Mouse (Mus musculus): Measurements from ENCODE around the gene Tex33. TPM values are rescaled to one million over a fixed set of nuclear protein-coding genes. Genes with fewer than 3 reads are reported as not detected.
"Not testable (repeated sequence)": the region's sequence is repeated elsewhere in the genome, so short reads cannot be mapped to it uniquely, and the experiment has no call there.

The Tex33 gene
- polyA plus RNA-seq, 1 experiment, result not detected

DNA sequence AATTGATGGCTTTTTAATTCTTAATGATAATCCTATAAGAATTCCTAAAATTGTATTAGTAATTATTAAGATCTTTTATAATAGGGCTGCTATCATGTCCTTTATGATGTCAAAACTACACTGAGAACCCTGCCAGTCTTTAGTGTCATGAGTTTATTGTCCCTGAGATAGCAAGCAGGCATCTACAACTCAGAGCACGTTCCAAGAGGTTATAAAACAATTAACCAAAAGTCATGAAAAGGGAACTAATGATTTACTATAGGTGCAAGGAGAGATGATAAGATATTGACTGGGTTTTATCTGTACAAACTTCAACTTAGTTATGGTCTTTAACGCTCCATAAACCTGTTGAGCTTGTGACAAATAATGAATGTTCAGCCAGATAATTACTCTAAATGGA is 29.8 kb downstream of the Tex33 start:
- TF ChIP-seq POLR2A (IDR thresholded peaks at IDR 0.05; ENCODE audit: low read depth, low read length) (no peak), CTCF (IDR thresholded peaks at IDR 0.05; ENCODE audit: extremely low read depth, insufficient read length, insufficient replicate concordance, low read depth, low read length) (no peak)
- 12% methylated on average over 2 of the region's 2 CpGs for WGBS
- H3K27ac ChIP-seq (ENCODE audit: insufficient read depth, low read depth, low read length), result no peak overlapping the region
- no peaks in the 10 kb centered on the region for H3K4me1 ChIP-seq (ENCODE audit: control insufficient read depth, insufficient read depth, insufficient read length, low read length)
- no peak overlapping the region for H3K4me3 ChIP-seq (ENCODE audit: low read depth, low read length)
- peaks cover 60% of the 10 kb centered on the region for H3K27me3 ChIP-seq (ENCODE audit: control insufficient read depth, insufficient read depth, low read length)
- H3K36me3 ChIP-seq (ENCODE audit: control insufficient read depth, insufficient read depth, low read length), result no peaks in the 10 kb centered on the region

DNA sequence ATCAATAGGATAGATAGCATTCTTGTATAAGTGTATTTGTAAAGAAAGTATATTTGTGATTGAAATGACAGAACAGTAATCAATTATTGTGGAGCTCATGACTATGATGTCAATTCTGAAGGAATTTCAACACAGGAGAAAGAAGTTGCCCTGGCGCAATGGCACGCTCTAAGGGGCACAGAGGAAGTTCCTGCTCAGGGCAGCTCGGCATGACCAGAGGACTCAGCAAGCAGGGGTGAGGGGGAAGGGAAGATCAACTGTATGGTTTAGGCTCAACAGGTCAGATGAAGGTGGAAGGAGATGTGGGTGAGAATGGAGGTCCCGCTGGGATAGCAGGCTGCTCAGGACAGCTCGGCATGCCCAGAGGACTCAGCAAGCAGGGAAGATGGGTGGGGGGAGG is 40.2 kb downstream of the Tex33 start:
- Histone ChIP-seq H3K27ac (ENCODE audit: insufficient read depth, low read depth, low read length) (no peak overlapping the region), H3K4me1 (ENCODE audit: control insufficient read depth, insufficient read depth, insufficient read length, low read length) (no peaks in the 10 kb centered on the region), H3K27me3 (ENCODE audit: control insufficient read depth, insufficient read depth, low read length) (peaks cover 38% of the 10 kb centered on the region), H3K36me3 (ENCODE audit: control insufficient read depth, insufficient read depth, low read length) (no peaks in the 10 kb centered on the region), H3K4me3 (ENCODE audit: low read depth, low read length) (no peak overlapping the region)
- TF ChIP-seq CTCF (IDR thresholded peaks at IDR 0.05; ENCODE audit: extremely low read depth, insufficient read length, insufficient replicate concordance, low read depth, low read length), result no peak
- no peak for TF ChIP-seq POLR2A (IDR thresholded peaks at IDR 0.05; ENCODE audit: low read depth, low read length)
- 86% methylated on average over 5 of the region's 5 CpGs for WGBS

DNA sequence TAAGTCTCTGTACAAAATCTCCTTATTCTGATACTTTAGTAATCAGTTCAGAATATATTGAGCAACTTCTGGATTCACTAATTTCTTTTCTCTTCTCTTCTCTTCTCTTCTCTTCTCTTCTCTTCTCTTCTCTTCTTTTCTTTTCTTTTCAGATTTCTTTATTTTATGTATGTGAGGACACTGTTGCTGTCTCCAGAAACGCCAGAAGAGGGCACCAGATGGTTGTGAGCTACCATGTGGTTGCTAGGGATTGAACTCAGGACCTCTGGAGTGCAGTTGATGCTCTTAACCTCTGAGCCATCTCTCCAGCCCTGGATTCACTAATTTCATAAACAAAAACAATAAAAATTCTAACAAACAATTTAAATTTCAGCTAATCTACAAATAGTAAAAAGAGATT is 40.8 kb downstream of the Tex33 start:
- H3K36me3 ChIP-seq (ENCODE audit: control insufficient read depth, insufficient read depth, low read length), result no peaks in the 10 kb centered on the region
- 0% methylated on average over 1 of the region's 1 CpGs for WGBS
- no peak overlapping the region for H3K27ac ChIP-seq (ENCODE audit: insufficient read depth, low read depth, low read length)
- peaks cover 34% of the 10 kb centered on the region for H3K27me3 ChIP-seq (ENCODE audit: control insufficient read depth, insufficient read depth, low read length)
- no peaks in the 10 kb centered on the region for H3K4me1 ChIP-seq (ENCODE audit: control insufficient read depth, insufficient read depth, insufficient read length, low read length)
- TF ChIP-seq CTCF (IDR thresholded peaks at IDR 0.05; ENCODE audit: extremely low read depth, insufficient read length, insufficient replicate concordance, low read depth, low read length) (peak; percentile 41; the same call in 1 of the 2 replicates), POLR2A (IDR thresholded peaks at IDR 0.05; ENCODE audit: low read depth, low read length) (no peak)
- H3K4me3 ChIP-seq (ENCODE audit: low read depth, low read length), result no peak overlapping the region

DNA sequence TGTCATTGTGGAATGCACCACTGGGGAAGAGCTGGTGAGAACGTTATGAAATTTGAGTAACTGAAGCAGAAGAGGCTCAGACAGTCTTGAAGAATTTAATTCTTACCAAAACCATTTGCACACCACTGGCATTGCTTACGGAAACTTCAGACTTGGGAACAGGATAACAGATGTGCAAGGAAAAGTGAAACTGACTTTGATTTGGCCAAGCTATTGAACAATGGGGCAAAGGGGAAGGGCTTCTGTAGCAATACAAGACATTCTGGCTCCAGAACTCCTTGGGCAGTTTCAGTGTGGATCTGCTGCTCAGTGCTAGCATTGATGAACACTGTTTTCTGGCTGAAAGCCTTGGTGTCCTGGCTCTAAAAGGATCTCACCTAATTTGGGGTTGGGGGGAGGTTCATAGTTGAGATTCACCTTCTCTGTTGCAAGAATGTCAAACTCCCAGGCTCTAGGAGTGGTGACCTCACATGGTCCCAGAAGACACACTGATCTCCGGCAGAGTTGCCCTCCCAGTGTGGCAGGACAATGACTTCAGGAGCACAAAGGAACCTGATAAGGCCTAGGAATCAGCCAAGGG is 44.0 kb downstream of the Tex33 start:
- Histone ChIP-seq H3K36me3 (ENCODE audit: control insufficient read depth, insufficient read depth, low read length) (no peaks in the 10 kb centered on the region), H3K27ac (ENCODE audit: insufficient read depth, low read depth, low read length) (no peak overlapping the region), H3K4me1 (ENCODE audit: control insufficient read depth, insufficient read depth, insufficient read length, low read length) (no peaks in the 10 kb centered on the region), H3K4me3 (ENCODE audit: low read depth, low read length) (no peak overlapping the region), H3K27me3 (ENCODE audit: control insufficient read depth, insufficient read depth, low read length) (peaks cover 18% of the 10 kb centered on the region; the same call in 1 of the 2 replicates)
- WGBS, result 42% methylated on average over 3 of the region's 3 CpGs
- TF ChIP-seq POLR2A (IDR thresholded peaks at IDR 0.05; ENCODE audit: low read depth, low read length) (no peak), CTCF (IDR thresholded peaks at IDR 0.05; ENCODE audit: extremely low read depth, insufficient read length, insufficient replicate concordance, low read depth, low read length) (no peak)

DNA sequence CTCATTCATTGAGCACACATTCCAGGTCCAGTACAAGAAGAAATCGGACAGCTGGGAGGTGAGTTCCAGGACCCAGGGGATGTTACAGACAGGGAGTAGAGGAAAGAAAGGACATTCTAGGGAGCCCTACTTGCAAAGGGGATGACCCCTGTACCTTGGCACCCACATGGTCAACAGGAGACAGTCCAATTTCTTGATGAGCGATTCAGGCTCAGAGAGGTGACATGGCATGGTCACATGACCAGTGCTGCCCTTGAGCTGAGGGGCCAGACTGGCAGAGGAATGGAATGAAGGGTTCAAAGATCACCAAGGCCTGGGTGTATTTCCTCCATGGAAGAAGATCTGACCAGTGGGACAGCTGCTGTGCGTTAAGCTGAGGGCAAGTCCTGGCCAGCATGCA is 51.1 kb downstream of the Tex33 start:
- H3K27ac ChIP-seq (ENCODE audit: insufficient read depth, low read depth, low read length), result no peak overlapping the region
- TF ChIP-seq CTCF (IDR thresholded peaks at IDR 0.05; ENCODE audit: extremely low read depth, insufficient read length, insufficient replicate concordance, low read depth, low read length) (no peak), POLR2A (IDR thresholded peaks at IDR 0.05; ENCODE audit: low read depth, low read length) (no peak)
- no peaks in the 10 kb centered on the region for H3K36me3 ChIP-seq (ENCODE audit: control insufficient read depth, insufficient read depth, low read length)
- H3K4me1 ChIP-seq (ENCODE audit: control insufficient read depth, insufficient read depth, insufficient read length, low read length), result no peaks in the 10 kb centered on the region
- peaks cover 6% of the 10 kb centered on the region; the same call in 1 of the 2 replicates for H3K27me3 ChIP-seq (ENCODE audit: control insufficient read depth, insufficient read depth, low read length)
- WGBS, result 75% methylated on average over 3 of the region's 3 CpGs
- H3K4me3 ChIP-seq (ENCODE audit: low read depth, low read length), result no peak overlapping the region

DNA sequence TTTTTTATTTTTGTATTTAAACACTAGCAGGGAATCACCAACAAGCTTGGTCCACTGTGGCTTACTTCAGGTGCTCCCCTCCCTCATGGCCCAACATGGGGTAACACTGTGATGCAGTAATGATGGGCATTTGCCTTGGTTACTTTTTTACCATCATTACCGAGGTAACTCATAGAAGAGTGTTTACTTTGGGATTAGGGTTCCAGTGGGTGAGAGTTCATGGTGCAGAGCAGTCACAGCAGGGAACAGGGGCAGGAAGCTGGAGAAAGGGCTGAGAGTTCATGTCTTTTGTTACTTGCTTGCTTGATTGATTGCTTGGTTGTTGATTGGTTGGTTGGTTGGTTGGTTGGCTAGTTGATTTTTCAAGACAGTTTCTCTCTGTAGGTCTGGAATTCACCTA is 52.0 kb downstream of the Tex33 start:
- no peak for TF ChIP-seq POLR2A (IDR thresholded peaks at IDR 0.05; ENCODE audit: low read depth, low read length)
- Histone ChIP-seq H3K27me3 (ENCODE audit: control insufficient read depth, insufficient read depth, low read length) (peaks cover 6% of the 10 kb centered on the region; the same call in 1 of the 2 replicates), H3K27ac (ENCODE audit: insufficient read depth, low read depth, low read length) (no peak overlapping the region), H3K4me3 (ENCODE audit: low read depth, low read length) (no peak overlapping the region), H3K36me3 (ENCODE audit: control insufficient read depth, insufficient read depth, low read length) (no peaks in the 10 kb centered on the region), H3K4me1 (ENCODE audit: control insufficient read depth, insufficient read depth, insufficient read length, low read length) (no peaks in the 10 kb centered on the region)
- whole genome bisulfite sequencing, result 10% methylated on average over 1 of the region's 1 CpGs

DNA sequence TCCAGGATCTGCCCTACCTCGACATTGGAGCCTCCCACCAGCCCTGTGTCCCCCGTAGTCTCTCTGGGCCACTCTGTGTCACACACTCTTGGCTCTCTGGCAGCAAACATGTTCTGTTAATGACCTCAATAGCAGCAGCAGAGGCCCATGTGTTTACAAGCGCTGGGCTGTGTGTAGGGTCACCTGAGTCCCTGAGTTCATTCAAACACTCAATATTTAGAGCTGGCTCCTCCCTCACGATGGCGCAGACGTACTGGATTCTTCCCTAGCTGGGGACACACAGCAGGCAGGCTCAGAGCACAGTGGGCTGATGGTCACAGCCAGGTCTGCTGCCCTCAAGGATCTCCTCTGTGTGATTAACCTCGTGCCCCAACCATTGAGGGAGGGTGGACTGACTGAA is 54.8 kb downstream of the Tex33 start:
- H3K27me3 ChIP-seq (ENCODE audit: control insufficient read depth, insufficient read depth, low read length); H3K27ac ChIP-seq (ENCODE audit: insufficient read depth, low read depth, low read length); H3K4me3 ChIP-seq (ENCODE audit: low read depth, low read length); H3K36me3 ChIP-seq (ENCODE audit: control insufficient read depth, insufficient read depth, low read length); H3K4me1 ChIP-seq (ENCODE audit: control insufficient read depth, insufficient read depth, insufficient read length, low read length): not testable (repeated sequence)
- WGBS, result 60% methylated on average over 7 of the region's 7 CpGs
